Mouse (Mus musculus) cerebellum, postnatal 4 days (tissue): ENCODE results near the gene Dab1.
A peak's percentile ranks its signal among the peaks of the same experiment; 100 is the strongest.

Experiments used
- DNase-seq, 2 experiments: peaks; one replicate each; pipeline ENCODE4 v3.0.0; 2022; ENCODE audit warnings: low spot score in 2 of 2, mixed read lengths in 1 of 2

Gene Dab1

GRCm38 (mm10) chr4:103974536-103974935 lies 355.4 kb downstream of the Dab1 start:
- peak in 1 of 2 experiments; percentile 10 for DNase-seq

DNA sequence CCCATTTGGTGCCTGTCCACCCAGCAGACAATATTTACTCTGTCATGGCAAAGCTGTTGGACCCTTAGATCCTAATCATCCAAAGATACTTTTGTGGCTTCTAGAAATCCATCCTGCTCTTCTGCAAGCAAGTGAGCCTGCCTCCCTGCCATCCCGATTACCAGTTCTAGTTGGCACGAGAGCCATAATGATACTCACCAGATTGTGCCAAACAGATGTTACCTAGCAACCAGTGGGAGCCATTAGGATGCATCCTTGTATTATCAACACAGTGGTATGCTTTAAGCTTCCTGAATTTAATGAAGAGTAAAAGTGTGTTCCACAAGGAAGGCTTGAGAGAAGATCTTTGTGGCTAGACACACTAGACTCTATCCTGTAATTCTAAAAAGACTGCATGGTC lies 355.8 kb downstream of the Dab1 start:
- no peak for DNase-seq

GRCm38 (mm10) chr4:103993884-103994283 lies 374.7 kb downstream of the Dab1 start:
- no peak for DNase-seq

DNA sequence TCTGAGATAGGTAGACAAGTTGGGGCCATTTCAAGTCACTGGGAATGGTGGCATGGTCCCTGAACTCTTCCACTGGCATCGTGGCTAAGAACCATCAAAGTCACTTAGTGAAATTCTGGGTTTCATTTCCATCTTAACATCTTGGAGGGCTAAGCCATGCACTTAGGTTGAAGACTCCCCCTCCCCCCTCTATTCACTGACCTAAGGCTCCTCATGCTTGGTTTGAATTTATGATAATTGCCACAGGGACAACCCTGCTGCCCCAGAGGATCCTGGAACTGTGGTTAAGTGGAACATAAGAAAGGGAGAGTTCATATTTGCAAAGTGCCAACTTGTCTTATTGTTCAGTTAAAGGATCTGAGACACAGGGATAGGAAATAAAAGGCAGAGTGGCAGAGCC lies 375.2 kb downstream of the Dab1 start:
- DNase-seq = no peak

DNA sequence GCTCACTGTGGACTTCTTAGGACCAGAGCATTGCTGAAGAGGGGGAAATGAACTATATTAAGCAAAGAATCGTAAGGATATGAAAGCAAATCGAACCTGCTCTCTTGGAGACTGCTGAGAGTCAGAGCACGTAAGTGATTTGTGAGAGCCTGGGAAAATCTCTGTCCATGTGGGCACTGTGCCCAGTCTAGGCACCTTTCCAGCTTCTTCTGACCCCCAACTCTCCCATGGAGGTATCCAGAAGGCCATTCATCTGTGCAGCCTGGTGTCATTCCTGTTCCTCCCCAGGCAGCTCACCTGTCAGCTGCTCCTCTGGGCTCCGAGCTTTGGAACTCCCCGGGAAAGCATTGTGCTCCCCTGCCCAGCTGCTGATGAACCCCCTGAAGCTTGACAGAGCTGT lies 389.2 kb downstream of the Dab1 start:
- DNase-seq = peak; percentile 42 to 72

- no peak for DNase-seq
Observed at GRCm38 (mm10) chr4:104011683-104012082, 392.5 kb downstream of the Dab1 start.

DNA sequence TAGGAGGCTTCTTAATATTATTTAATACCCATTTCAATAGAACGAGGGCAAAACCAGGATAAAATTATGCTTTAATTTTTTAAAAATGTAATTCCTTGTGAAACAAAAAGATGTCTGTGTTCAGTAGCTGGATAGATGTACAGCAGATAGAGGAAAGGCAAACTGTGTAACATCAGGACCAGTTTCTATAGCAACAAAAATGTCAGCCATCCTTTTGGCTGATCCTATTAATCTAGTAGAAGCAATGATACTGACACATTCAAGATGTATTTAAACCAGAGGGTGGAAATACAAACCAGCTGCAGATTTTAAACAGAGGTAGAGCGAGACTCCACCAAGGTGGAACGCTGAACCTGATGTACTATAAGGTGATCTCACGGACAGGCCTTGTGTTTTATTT lies 393.0 kb downstream of the Dab1 start:
- no peak for DNase-seq

- no peak for DNase-seq
Observed at GRCm38 (mm10) chr4:104025117-104025694, 406.0 kb downstream of the Dab1 start.

- DNase-seq = no peak
Observed at GRCm38 (mm10) chr4:104026834-104027233, 407.7 kb downstream of the Dab1 start.

- DNase-seq = no peak
Observed at GRCm38 (mm10) chr4:104027239-104027638, 408.1 kb downstream of the Dab1 start.

- DNase-seq = no peak
Observed at GRCm38 (mm10) chr4:104036091-104036490, 416.9 kb downstream of the Dab1 start.

- no peak for DNase-seq
Observed at GRCm38 (mm10) chr4:104039588-104039987, 420.4 kb downstream of the Dab1 start.

DNA sequence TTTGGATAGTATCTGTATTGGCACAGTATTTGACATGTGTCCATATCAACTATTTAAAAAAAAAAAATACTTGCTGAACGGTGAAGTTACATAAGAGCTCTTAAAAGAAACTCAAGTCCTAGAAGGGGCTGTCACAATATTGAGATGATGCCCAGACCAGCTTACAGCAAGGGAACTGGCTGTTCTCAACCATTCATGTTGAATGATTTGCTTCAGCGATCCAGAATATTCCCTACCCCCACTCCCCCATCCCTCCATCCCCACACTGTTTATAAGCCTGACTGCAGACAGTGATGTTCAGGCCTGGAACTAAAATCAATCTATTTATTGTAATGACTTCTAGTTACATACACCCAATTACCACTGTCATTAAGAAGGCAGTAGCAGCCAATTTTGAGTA lies 424.3 kb downstream of the Dab1 start:
- no peak for DNase-seq

DNA sequence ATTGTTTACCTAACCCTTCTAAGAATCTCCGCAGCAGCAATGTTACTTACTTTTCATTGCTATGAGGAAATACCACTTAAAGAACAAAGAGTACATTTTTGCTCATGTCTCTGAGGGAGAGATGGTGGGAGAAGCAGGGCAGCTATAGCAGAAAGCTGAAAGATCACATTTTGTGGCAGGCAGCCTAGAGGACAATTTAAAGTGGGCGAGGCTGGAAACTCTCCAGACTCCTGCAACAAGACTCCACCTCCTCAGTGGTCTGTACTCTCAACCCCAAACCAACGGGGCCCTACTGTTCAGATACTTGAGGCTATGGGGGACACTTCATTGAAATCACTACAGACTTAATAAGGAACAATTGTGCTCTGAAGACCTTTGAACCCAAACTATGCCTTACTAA lies 425.5 kb downstream of the Dab1 start:
- DNase-seq = no peak

DNA sequence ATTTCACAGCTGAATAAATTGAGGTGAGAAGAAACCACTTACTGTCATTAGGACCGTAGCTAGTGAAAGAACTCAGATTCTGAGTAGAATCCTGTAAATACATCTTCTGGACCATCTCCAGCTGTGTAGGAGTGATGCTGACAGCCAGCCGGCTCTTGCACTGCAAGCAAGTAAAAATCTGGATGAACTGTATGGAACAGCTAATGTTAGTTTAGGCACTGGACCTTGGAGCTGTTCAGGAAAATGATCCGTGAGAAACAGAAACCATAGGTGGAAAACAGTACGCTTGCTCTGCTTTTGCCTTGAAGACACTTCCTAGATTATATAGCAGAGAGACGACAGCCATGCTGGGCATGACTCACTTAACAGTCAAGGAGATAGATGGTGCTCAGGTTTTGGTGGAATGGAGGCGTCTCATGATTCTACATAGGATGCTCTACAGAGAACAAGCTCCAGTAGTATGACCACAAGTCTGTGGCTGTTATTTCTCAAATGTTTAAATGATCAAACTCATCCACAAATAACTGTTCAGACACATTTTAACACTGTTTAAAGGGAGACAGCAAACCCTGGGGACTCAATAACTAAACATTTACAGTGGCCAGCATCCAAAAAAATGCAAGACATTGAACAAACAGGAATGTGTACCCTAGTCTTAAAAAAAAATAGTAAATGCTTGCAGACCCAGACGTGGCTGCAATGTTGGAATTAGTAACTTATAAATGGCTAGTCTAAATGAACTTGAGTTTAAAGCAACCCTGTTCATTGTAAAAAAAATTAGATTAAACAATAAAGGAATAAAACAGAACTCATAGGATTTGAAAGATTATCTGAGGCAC lies 429.0 kb downstream of the Dab1 start:
- no peak for DNase-seq

DNA sequence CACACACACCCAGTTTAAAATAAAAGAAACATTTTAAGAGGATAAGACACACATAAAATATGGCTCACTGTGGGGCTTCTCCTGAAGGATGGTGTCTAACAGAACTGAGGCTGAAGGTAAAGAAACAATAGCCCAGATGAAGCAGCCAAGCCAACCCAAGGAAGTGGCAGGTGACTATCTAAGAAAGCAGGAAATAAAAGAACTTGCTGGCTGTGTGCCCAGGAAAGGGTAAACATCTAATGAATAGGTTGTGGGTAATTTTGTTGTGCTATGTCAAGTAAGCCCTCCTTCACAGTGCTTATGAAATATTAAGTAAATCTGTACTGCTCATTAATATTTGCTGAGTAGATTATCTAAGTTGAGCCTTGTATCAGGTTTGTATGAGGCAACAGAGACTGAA lies 438.0 kb downstream of the Dab1 start:
- no peak for DNase-seq

- no peak for DNase-seq
Observed at GRCm38 (mm10) chr4:104059569-104059968, 440.4 kb downstream of the Dab1 start.

- DNase-seq = no peak
Observed at GRCm38 (mm10) chr4:104062356-104062755, 443.2 kb downstream of the Dab1 start.

DNA sequence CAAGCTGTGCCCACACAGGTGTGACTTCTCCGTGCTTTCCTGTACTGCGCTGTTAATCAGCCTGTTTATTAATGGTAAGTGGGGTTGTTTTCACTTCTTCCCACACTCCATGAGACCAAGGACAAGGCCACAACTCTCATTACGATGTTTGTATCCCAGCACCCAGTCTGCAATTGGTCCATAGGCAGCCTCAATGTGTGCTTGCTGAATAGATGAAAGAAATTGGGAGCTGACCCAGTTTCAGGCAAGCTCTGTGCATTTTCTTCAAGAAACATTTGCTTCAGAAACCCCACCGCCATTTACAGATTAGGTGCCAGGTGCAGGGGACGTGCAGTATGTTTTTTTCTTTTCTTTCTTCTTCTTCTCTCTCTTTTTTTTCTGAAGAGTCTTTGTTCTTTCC lies 447.7 kb downstream of the Dab1 start:
- no peak for DNase-seq

DNA sequence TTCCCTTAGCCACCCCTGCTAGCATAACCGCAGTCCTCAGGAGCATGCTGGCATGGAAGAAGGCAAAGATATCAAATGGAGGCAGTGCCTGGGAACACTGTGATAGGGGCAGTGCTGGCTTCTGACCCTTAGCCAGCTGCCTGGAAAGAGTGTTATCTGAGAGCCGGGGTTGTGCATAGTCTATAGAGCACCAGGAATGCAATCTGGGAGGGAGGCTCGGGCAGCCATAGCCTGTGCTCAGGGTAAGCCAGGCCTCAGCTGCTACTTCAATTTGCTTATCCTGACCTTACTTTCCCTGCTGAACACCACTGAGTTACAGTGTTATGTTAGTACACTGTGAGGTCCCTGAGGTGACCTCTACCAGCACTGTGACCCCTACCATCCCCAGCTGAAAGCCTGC lies 448.6 kb downstream of the Dab1 start:
- no peak for DNase-seq

DNA sequence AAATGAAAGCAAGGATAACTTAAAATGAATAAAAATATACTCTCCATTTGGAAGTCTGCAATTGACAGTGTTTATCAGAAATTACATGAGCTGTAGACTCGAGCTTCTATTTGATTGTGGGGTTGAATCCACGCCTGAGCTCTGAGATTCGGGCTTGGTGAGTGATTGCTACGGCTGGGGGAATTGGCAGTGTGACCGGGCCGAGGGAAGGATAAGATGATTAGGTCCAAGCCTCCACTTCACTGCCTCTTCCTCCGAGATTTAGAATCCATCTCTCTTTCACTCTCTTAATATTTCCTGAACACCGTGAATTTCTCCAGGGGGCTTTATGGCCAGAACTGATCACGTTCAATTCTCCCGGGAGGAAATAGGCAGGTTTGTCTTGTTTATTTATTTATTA lies 452.1 kb downstream of the Dab1 start:
- DNase-seq = no peak

DNA sequence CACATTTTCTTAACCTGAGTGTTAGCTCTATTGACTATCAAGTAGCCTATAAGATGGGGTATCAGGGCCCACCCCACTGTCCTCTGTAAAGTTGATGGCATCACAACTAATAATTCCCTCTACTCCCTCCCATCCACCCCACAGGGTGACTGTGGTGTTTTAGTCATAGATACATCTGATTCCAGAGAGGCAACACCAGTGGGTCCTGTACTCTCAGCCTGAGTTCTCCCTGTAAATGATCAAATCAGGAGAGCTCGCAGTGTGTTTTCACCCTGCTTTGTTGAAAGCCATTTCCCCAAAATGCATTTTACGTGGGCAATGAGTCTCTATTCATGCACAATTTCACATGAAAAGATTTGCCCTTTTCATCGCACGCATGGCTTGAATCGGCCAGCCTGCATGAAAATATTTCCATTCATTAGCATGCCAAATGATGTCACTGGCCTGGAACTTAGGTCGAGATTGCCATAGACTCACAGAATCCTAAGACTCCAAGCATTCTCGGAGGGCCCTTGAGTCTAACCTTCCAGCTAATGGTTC lies 454.8 kb downstream of the Dab1 start:
- no peak for DNase-seq

GRCm38 (mm10) chr4:104077771-104078170 lies 458.6 kb downstream of the Dab1 start:
- peak in 1 of 2 experiments; percentile 26 for DNase-seq
